Mouse (Mus musculus) lung, postnatal 14 days (tissue): ENCODE data around the gene Tcp10a.
"Not testable (repeated sequence)": the region's sequence is repeated elsewhere in the genome, so short reads cannot be mapped to it uniquely, and the experiment has no call there.

Experiments used
- DNase-seq: peaks from one replicate; pipeline ENCODE4 v3.0.0; 2021

Tcp10a gene

DNA sequence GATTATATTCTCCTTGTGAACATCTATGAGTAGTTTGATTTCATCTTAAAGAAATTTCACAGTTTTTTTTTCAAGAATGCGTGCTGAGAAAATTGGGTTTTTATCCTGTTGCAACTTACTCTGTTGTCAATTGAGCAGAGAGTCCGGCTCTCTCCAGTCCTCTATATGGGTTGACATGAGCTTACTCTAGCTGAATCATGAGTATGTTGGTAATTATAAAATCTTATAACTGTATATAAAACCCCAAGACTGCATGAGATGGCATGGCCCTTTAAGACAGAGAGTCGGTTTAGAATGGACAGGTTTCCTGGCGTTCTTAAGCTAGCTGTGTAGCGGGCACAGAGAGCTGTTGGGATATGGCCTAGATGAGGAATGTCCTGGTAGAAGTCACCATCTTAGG is at the start of gene Tcp10a:
Tcp10a (plus strand) TSS at position 301 of the 400 bp plus-strand sequence.
- DNase-seq: not testable (repeated sequence)

DNA sequence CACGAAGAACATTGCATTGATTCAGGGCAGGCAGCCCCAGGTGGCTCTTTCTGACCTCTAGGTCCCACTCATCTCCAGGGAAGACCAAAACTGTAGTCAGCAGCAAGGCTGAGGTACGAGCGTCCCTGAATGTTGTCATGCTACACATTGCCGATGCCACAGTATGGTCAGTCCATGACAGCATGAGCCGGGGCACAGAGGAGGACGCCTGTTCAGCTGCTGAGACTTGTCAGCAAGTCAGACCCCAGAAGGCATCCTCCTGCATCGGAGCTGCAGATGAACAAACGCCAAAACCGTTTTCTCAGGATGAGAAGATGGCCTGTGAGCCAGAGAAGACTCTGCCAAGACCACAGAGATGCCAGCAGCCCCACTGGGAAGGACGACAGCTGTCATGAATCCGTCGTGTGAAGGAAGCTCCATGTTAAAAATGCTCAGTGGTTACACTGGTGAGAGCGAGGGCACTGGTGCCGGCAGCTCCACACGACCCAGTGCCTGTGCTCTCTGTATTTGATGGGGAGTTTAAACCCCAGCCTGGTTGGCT is 45.7 kb upstream of the Tcp10a start:
- no peak for DNase-seq

DNA sequence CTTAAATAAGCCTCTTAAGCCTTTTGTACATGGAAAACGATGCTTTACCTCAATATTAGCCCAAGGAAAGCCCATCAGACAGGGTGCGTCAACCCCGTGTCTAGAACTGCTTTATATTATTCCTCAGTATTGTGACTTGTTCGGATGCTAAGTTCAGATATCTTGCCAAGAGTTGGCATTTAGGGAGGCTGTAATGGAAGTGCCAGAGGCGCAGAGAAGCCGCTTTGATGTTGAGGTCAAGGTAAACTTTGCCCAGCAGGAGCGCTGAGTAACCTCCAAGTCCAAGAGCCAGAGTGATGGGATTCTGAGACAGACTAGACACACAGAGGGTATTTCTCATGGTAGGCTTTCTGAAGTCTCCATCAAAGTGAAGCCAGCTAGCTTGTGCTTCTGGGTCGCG is 45.2 kb upstream of the Tcp10a start:
- DNase-seq: no peak

DNA sequence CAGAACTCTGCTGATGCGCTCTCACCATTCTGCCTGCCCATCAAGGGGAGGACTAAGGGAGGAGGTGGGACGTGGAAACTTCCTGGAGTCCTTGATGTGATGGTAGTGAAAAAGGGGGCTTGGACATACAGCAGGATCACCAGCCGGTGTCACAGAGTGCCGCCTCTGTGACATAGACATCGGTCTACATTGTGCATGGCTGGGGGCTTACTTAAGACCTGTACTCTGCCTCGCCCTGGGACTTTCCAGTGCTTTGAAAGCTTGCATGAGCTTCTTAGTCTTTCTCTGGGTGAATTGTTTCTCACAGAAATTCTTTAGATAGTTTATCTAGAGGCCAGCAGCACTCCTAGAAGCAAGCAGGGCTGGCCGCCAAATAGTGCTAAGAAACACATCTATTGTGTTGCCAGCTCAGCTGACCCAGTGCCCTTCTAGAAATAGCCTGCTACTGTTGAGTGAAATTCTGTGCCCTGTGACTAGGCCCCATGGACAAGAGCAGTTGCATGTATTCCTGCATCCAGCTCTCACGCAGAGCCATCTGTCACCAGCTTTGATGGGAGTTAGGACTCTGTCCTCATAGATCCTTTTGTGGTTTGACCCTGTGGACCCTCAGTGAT is 40.0 kb upstream of the Tcp10a start:
- DNase-seq: peak; percentile 76

DNA sequence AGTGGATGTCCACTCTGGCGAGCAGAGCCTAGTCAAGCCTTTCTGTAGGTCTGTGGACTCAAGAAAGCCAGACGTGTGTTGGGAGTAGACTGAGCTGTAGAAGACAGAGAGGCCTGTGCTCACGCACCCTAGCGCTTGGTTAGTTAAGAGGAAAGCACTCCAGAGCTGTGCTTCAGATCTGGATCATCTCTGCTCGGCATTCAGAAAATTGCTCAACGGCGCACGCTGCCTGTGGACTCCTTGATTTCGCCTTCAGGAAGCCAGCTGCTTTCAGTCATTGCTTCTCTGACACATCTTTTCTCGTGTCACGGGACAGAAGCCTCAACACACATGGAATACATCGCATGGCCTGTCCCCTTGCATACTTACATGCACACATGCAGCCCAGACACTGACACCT is 39.2 kb upstream of the Tcp10a start:
- DNase-seq: no peak

DNA sequence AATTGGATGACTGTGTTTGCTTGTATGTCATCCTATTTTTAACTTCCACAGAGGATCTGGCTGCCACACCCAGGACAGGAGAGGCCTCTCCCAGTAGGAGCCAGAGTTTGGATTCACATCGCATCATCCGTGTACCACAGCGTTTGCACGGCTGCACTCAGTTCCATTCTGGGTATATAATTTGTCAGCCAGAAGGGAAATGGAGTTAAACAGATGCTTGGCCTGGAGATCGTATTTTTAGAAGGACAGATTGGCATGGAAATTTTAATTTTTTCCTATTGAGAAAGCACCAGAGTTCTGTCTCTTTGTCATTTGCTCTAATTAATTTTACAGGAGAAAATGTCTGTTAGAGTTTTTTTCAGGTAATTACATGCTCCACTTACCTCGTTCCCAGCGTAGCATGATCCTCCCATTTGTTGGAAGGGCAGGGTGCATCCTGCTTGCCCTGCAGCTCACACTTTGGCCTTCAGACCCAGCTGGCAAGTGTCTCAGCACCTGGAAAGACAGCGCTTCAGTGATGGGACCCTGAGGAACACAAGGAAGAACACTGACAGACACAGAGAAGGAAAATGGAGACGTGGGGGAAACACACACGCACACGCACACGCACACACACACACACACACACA is 37.9 kb upstream of the Tcp10a start:
- DNase-seq: no peak

DNA sequence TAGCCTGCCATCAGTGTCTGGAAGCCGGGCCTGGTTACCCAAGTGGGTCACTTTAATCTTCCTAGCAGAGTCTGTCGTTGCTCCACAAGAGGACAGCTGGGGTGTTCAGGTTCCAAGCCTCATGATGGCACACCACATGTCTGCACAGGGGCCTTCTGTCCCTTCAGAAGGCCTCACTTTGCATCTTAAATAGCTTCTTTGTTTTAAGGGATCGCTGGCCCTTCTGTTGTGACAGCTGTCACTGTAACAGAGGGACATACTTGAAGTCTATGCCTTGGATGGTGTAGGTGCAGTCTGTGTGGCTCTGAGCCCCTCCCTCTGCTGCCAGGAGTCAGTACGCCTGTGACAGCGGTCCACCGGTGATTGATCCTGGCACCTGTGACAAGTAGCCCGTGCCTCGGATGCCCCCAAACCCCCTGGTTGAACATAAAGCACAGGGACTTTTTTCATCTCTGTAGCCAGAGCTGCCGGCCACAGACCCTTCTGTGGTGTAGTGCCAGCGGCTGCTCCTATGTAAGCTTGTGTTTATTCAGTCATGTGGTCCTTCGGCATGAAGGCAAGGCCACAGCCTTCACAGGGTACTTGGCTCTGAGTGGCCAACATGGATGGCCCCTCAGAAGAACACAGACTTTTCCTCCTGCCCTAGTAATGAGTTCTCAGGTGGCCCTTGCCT is 32.3 kb upstream of the Tcp10a start:
- DNase-seq: no peak

DNA sequence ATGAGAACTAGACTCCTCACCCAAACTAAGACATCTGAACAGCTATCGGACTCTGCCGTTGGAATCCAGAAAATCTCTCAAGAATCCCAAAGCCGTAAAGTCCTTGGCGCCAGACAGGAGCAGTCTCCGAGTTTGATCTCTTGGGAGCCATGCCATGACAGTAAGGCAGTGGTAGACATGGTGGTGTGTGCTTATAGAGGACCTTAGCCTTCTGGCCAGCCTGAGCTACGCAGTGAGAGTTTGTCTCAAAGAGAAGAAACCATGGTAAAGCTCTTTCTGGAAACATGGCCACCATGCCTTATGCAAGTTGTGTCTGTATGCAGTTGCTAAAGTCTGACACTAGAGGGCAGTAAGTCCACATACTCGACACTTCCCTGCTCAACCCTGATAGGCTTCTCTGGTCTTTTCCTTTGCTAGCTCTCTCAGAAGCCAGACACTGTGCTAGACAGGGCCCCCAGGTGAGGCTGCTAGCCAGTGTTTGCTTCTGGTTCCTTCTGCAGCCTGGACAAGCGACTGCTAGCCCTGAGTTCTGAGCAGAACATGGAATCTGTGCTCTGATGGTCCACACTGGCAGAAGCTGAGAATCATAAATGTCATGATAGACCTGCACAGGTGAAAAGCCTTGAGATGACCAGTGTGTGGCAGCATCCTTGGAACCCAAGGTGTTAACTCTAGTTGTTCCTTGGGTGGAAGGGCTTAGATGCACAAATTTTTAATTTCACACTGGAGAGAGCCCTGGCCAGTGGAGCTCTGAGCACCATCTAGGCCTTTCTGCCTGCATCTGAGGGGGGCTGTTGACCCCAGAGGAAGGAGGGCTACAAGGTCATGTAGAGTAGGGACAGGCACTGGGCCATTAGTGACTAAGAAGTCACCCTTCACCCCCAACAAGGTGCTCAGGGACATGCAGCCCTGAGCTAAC is 17.9 kb upstream of the Tcp10a start:
- DNase-seq: peak; percentile 24

DNA sequence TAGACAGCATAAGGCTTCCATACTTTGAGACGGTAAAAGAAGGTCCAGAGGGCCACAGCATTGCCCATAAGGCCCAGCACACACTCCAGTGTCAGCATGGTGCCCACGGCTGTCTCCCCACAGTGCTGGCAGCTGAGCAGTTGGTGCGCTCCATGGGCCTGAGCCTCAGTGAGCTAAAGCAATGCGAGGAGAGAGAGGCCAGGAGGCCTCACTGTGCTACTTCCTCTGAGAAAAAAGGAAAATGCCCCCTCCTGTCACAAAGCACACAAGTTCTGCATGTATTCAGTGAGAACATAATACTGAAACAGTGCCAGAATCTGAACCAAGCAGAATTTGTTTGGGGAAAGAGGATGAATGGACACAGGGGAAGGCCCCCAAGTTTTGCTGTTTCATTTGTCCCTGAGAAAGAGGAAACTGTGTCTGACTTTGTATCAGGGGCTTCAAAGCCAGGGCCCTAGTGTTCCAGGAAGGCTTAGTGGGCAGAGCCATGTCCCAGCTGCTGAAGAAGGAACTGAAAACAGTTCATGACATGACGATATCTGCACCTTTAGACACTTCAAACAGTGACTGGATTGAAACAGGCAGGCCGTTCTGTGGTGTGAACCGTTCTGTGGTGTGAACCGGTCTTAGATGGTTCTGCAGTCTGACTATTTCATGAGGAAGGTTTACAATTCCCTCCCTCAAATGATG is 8.6 kb upstream of the Tcp10a start:
- not testable (repeated sequence) for DNase-seq

DNA sequence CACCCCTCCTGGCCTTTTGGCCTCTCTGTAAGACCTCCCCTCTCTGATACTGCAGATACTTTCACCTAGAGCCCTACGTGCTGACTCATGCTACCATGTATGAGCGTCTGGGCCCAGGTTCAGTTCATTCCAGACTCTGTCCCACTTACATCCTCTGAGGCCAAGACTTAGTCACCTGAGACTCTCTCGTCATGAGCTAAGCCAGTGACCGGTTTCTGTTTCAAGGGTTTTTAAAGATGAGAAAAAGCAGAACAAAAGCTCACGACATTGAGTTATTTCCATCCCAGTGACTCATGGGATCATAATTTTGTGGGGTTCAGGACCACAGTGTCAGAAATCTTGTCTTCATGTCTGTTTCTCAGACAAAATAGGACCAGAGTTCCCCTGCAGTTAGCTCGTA is 4.7 kb upstream of the Tcp10a start:
- not testable (repeated sequence) for DNase-seq

DNA sequence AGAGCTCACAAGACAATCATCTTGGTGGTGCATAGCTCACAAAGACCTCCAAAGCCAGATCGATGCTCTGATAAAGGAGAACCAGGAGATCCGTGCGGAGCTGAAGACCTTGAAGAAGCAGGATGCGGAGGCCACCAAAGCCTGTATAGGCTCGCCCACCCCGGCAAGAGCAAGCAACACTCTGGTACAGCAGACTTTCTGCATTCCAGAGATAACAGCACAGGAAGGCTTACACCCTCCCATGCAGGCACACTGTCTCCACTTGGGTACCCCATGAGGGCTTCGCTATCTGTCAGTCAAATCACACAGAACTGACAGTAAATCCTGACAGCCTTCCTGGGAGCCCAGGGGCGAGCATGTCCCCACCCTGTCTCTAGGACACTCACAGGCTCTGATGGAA is 2.0 kb downstream of the Tcp10a start:
- DNase-seq: not testable (repeated sequence)

DNA sequence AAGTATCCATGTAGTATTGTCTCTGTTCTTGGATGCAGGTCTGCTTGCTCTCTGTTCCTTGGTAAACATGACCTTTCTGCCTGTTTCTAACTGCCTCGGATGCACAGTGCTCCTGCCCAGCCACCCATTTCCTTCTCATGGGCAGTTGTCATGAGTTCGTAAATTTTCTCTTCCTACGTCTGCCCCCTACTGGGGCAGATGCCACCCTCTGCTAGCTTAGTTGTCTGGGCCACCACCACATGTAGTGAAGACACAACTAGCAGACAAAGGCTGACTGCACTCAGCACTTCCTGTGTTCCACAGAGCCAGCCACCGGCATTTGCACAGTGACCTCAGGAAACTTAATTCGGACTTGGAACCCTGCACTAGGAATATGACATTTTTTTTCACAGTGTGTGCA is 8.3 kb downstream of the Tcp10a start:
- DNase-seq: not testable (repeated sequence)

DNA sequence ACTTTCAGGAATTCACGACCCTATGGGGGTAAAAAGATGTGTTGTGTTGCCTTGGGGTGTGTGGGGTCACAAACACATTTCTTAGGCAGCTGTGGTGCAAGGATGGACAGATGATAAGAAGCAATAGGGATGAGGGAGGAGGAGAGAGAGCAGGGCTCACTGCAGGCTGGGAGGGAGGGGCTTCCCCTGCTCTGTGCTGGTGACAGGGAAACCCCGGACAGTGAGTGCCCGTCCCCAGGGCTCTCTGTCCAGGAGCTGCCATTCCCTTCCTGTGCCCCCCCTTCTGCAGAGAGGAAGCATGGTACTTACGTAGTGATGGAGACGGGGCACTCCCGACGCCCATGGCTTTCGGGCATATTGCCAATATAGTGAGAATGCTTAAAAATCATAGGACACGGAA is 12.9 kb downstream of the Tcp10a start:
- not testable (repeated sequence) for DNase-seq

DNA sequence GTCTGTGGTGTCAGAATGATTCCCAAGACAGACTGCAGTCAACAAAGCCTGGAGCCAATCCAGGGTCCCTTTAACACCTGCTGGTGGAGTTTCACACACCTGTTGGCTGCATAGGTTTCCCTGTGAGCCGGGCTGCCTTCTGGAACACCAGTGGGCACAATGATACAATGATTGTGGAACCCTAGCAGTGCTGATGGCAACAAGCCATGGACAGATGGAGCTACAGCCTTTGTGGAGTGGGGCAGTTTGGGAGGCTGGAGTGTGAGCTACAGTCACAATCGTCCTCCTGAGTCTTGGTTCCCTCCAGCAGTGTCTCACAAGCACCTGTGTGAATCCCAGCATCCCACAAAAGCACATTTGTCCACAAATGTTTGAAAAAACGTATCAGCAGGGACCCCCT is 24.3 kb downstream of the Tcp10a start:
- not testable (repeated sequence) for DNase-seq

DNA sequence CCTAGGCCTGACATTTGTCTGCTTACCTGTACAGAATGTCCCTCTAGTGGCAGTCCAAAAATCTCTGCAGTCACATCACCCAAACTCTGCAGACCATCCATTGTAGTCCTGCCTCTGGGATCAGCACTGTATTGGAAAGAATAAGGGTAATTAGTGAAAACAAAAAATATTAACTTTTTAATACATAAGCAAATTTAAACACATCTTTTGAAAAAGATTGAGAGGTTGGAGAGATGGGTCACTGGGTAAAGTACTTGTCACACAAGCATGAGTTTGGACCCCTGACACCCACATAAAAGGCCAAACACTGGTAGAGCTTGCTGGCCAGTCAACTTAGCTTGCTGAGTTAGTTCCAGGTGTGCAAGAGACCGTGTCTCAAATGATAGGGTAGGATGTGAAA is 28.1 kb downstream of the Tcp10a start, which contains the start of gene Ttll2:
Ttll2 (minus strand) TSS at position 101 of the 400 bp plus-strand sequence.
- DNase-seq: not testable (repeated sequence)

DNA sequence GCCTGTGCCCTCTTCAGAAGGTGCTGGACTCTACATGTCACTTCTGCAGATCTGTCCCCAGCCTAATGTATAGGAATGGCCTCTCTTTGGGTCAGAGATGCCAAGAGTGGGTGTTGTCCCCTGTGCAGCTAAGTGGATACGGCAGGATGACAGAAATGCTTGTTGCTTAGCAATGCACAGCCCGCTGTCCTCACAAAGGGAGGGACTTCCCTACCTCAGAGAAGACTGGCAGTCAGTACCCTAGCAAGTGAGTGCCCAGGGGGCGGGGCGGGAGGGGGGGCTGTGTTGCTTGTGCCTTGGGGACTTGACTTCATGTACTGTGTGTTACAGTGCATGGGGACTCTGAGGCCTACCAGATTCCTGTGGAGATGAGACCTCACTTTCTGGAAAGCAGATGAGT is 35.4 kb downstream of the Tcp10a start:
- not testable (repeated sequence) for DNase-seq

DNA sequence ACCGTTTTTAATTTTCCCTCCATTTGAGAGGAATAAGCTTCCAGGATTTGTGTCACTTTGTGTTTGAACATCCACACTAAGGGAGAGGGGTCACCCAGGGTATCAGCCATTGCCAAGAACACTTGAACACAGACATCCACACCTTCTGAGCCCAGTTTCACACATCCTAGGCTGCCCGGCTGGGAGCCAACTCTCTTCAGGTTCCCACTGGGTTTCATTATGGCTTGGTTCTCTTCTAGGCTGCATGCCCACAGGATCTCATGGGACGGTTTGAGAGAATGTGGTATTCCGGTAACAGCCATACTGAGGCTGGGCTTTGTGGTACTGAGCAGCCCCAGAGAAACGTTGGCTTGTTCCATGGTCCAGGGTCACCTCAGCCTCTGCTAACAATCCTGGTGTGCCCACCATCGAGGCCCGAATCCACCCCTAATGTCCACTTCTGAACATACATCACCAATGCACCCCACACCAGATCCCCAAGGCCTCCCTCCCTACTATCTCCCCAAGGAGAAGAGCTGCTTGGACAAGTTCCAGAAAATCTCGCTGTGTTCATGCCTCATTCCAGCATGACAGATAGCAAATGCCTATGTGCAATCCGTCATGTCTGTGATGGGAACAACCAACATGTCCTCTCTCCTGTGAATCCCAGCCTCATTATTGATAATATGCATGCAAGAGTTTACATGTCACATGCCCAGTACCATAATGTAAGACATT is 36.5 kb downstream of the Tcp10a start:
- DNase-seq: not testable (repeated sequence)

DNA sequence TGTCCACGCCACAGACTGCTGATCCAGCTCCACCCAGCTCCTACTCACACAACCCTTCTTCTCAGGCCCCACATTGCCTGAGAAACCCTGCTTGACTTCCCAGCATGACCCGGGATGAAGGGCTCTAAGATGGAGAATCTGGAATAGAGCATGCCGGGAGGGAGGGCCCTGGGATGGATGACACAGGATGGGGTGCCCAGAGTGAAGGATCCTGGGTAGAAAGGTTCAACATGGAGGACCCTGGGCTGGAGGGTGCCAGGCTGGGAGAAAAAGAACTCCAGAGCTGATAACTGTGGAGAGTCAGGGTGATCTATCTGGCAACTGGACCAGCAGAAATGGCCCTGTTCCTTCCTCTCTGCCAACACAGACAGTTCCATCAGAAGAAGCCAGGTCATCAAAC is 41.2 kb downstream of the Tcp10a start:
- DNase-seq: not testable (repeated sequence)

DNA sequence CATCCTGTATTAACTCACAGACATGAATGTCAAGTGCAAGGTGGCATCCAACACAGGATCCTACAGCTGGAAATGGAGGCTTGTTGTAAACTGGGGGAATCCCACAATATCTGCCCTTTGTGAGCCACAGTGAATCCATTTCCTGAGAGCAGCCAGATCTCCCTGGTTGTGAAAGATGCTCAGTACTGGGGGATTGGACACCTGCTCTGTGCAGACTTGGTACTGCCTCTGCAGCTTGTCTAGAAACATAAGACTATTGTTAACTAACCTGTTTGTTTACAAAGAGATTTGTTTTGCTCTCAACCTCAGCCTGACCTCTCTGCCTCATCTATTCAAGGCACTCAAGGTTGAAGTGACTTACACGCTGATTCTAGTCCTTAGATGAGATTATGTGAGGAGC is 41.8 kb downstream of the Tcp10a start:
- DNase-seq: not testable (repeated sequence)

DNA sequence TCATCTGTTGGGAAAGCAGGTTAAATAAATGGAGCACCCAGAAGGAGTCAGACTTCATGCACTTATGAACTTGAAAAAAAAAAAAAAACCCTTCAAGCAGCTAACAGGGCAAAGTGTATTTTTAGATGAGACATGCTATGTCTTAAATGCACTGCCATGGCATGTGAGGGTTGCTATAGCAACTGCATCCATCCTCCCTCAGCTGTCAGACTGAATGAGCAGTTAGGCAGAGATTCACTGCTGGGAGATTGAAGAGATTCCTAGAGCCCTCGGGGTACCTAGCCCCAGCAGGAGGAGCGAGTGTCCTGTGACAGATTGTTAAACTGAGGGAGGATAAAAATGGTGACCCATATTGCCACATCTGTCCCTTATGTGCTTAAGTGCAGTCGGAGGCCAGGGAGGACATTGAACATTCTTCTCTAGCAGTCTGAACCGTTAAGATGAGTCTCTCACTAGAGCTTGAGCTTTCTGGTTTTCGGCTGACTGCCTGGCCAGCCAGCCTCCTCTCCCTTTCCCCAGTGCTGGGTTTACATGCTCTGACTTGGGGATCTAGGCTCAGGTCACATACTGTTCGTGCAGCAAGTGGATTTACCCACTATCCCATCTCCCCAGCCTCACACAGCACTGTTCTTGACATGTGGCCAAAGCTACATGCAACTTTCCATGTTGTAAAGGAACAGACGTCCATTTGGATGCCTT is 42.4 kb downstream of the Tcp10a start:
- not testable (repeated sequence) for DNase-seq

DNA sequence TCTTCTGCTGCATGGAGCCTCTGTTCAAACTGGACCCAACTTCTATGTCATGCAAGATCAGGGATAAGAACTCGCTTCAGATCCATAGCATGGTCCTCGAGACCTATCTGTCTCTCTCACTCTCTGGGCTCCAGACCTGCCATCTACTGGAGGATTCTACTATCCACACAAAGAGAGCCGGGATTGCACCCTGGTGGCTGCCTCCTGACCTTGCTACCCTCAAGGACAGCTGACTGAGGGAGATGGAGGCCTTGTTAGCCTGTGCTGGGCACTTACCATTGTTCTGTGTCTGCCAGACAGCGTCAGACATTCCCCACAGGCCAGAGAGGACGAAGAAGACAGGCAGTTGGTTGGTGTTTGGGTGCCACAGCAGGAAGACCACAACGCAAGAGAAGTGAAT is 45.0 kb downstream of the Tcp10a start:
- DNase-seq: not testable (repeated sequence)
